Mouse (Mus musculus): ENCODE measurements at regions not wholly inside any gene's neighbourhood (a gene's known extent, or its start where the extent isn't known, plus 50 kb on each side); places are given as distances from the start of the nearest gene placed in this dataset.

GRCm38 (mm10) chr3:130880482-130880881 is 150.3 kb upstream of the Rpl34 start:
- TF ChIP-seq CTCF (IDR thresholded peaks at IDR 0.05; ENCODE audit: control insufficient read depth, insufficient read depth, insufficient read length) (no peak), MYOD1 (IDR thresholded peaks at IDR 0.05; ENCODE audit: control insufficient read depth, insufficient read length, low read depth) (no peak), MAX (IDR thresholded peaks at IDR 0.05) (no peak), USF1 (IDR thresholded peaks at IDR 0.05; ENCODE audit: low read depth) (no peak)
